Mouse (Mus musculus) embryonic facial prominence, embryonic 14.5 days (tissue): ENCODE results near the gene Ttll5. TPM values are rescaled to one million over a fixed set of nuclear protein-coding genes. Genes with fewer than 3 reads are reported as not detected.

Experiments used
- ATAC-seq: fragments of 200-750 bp; cut with Nextera tagmentation; 2 replicates; pipeline ENCODE4 v1.8.0; 2017; ENCODE audit warnings: low read depth, moderate number of reproducible peaks, moderate TSS enrichment
- DNase-seq: peaks from one replicate; pipeline ENCODE4 v3.0.0-alpha.2; 2015; ENCODE audit warnings: low spot score
- H3K27ac ChIP-seq: fragments of 300-500 bp; sonication (generic); replicated peaks from 2 replicates; pipeline ENCODE4 v1.5.1; 2014; ENCODE audit warnings: low read depth, mild to moderate bottlenecking, low read length, moderate library complexity
- H3K27me3 ChIP-seq: fragments of 300-500 bp; sonication (generic); replicated peaks from 2 replicates; pipeline ENCODE4 v1.6.1; 2014; ENCODE audit warnings: low read length; ENCODE audit not compliant: control insufficient read depth, insufficient read depth
- H3K36me3 ChIP-seq: fragments of 300-500 bp; sonication (generic); 2 replicates; pipeline ENCODE4 v1.6.1; 2014; ENCODE audit warnings: low read length, mixed read lengths; ENCODE audit not compliant: control insufficient read depth, insufficient read depth
- H3K4me1 ChIP-seq: fragments of 300-500 bp; sonication (generic); 2 replicates; pipeline ENCODE4 v1.6.1; 2014; ENCODE audit warnings: antibody characterized with exemption, low read length; ENCODE audit not compliant: control insufficient read depth, insufficient read depth
- H3K4me2 ChIP-seq: fragments of 300-500 bp; sonication (generic); 2 replicates; pipeline ENCODE4 v1.6.1; 2014; ENCODE audit warnings: low read depth, mild to moderate bottlenecking, low read length, moderate library complexity, mixed read lengths
- H3K4me3 ChIP-seq: fragments of 300-500 bp; sonication (generic); 2 replicates; pipeline ENCODE4 v1.5.1; 2014; ENCODE audit warnings: low read depth, mild to moderate bottlenecking, low read length
- H3K9ac ChIP-seq: fragments of 300-500 bp; sonication (generic); 2 replicates; pipeline ENCODE4 v1.6.1; 2014; ENCODE audit warnings: low read depth, mild to moderate bottlenecking, low read length, moderate library complexity, mixed read lengths
- H3K9me3 ChIP-seq: fragments of 300-500 bp; sonication (generic); 2 replicates; pipeline ENCODE4 v1.6.1; 2016; ENCODE audit warnings: low read length; ENCODE audit not compliant: control insufficient read depth
- WGBS: fragments of 180-500 bp; shearing (Covaris S2); extraction: QIAGEN DNeasy Blood & Tissue Kit; methylation state at CpG from one replicate; pipeline ENCODE4 v1.1.7; 2014; 5-methylcytosine and 5-hydroxymethylcytosine counted together
- polyA plus RNA-seq: library from polyadenylated mRNA; unstranded; fragments of >200 nt; fragmentation: Nextera tagmentation; extraction: Ambion mirVana; gene quantifications from 2 replicates; pipeline ENCODE4 v1.2.1, GENCODE M21; 2014

The Ttll5 gene
- polyA plus RNA-seq, 1 experiment from 2014 or later: 12.4 TPM

DNA sequence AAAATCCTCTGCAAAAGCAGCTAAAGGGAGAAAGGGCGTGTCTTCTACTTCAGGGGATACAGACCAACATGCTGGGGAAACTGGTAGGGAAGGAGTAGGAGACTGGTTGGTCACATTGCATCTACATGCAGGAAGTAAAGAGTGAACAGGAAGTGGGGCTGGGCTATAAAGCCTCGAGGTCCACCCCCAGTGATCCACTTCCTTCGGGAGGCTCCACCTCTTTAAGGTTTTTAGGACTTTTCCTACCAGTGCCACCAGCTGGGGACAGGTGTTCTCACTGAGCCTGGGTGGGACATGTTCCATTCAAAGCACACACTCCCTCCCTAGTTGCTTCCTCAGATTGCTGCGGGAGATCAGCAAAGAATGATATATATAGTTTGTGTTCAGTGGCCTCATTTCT lies 29.4 kb downstream of the Ttll5 start:
- Histone ChIP-seq H3K4me3 (no peak overlapping the region), H3K27me3 (no peaks in the 10 kb centered on the region), H3K36me3 (peaks cover 13% of the 10 kb centered on the region; the same call in 1 of the 2 replicates), H3K4me2 (no peak overlapping the region), H3K9ac (no peak overlapping the region), H3K4me1 (0 out of 2 replicates have a peak, but pooled peaks cover 3% of the 10 kb centered on the region), H3K27ac (no peak overlapping the region), H3K9me3 (no peaks in the 10 kb centered on the region)
- DNase-seq (no peak), ATAC-seq (no peak)
- WGBS: 88% methylated on average over 4 of the region's 4 CpGs

DNA sequence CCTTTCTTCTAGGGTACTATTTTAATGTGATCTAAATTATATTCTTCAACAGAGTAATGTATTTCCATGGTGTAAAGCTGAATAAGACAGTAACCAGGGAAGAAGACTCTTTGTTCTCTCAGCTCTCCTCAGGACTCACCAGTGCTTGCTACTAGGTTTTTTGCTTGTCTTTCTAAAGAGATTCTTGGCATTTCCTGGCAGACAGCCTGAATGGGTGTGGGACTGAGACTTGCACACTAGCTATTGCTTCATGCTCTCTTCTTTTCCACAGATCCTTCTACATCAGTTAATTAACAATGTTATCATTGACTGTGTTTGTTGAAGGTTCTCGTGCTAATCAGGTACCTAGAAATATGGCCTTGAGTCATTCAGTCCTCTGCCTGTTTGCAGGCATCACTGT lies 29.8 kb downstream of the Ttll5 start:
- ATAC-seq (no peak), DNase-seq (peak; percentile 24)
- Histone ChIP-seq H3K27ac (no peak overlapping the region), H3K4me2 (no peak overlapping the region), H3K4me3 (no peak overlapping the region), H3K9me3 (no peaks in the 10 kb centered on the region), H3K36me3 (peaks cover 9% of the 10 kb centered on the region; the same call in 1 of the 2 replicates), H3K27me3 (no peaks in the 10 kb centered on the region), H3K4me1 (0 out of 2 replicates have a peak, but pooled peaks cover 3% of the 10 kb centered on the region), H3K9ac (no peak overlapping the region)
- 84% methylated on average over 1 of the region's 1 CpGs for WGBS

DNA sequence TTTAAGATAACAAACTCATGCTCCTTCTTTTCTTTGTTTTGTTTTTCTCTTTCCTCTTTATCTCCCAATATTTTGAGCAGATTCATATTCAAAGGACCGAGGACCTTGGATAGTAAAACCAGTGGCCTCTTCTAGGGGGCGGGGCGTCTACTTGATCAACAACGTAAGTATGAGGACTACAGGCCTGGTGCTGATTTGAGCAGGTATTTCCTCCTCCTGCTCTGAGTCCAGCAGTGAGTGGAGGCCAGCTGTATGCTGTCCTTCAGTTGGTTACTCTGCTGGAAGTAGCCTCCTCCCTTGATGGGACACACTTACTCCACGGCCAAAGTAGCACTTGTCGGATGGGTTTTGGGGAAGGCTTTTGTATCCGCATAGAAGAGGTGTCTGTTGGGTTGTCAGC lies 32.8 kb downstream of the Ttll5 start:
- H3K4me2 ChIP-seq: no peak overlapping the region
- WGBS: 88% methylated on average over 7 of the region's 7 CpGs
- H3K4me3 ChIP-seq: no peak overlapping the region
- H3K9ac ChIP-seq: no peak overlapping the region
- no peak overlapping the region for H3K27ac ChIP-seq
- peaks cover 13% of the 10 kb centered on the region; the same call in 1 of the 2 replicates for H3K36me3 ChIP-seq
- no peak for ATAC-seq
- DNase-seq: no peak
- H3K27me3 ChIP-seq: no peaks in the 10 kb centered on the region
- no peaks in the 10 kb centered on the region for H3K9me3 ChIP-seq
- peaks cover 4% of the 10 kb centered on the region; the same call in 1 of the 2 replicates for H3K4me1 ChIP-seq

DNA sequence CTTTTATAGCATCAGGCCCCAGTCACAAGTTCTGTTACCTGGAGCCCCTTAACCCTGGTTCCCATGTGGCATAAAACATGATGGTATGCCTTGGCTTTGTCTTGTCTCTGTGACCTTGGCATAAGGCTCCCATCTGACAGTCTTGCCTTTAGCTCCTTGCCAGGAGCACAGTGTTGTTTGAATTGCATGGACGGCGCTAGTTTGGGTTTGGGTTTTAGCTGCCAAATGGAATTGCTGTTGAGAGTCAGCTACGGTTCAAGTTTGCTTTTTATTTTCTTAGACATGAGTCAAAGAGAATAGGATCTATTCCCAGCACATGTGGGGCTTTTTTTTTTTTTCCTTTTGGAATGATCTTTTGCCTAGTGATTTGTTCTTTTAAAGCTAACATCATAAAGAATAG lies 34.7 kb downstream of the Ttll5 start:
- Histone ChIP-seq H3K36me3 (0 out of 2 replicates have a peak, but pooled peaks cover 11% of the 10 kb centered on the region), H3K27ac (peak overlapping the region; percentile 57), H3K4me3 (no peak overlapping the region), H3K4me1 (peaks cover 7% of the 10 kb centered on the region; the same call in 1 of the 2 replicates), H3K9ac (no peak overlapping the region), H3K9me3 (no peaks in the 10 kb centered on the region), H3K27me3 (no peaks in the 10 kb centered on the region), H3K4me2 (no peak overlapping the region)
- peak; percentile 68 for DNase-seq
- 64% methylated on average over 3 of the region's 3 CpGs for WGBS
- ATAC-seq: no peak

DNA sequence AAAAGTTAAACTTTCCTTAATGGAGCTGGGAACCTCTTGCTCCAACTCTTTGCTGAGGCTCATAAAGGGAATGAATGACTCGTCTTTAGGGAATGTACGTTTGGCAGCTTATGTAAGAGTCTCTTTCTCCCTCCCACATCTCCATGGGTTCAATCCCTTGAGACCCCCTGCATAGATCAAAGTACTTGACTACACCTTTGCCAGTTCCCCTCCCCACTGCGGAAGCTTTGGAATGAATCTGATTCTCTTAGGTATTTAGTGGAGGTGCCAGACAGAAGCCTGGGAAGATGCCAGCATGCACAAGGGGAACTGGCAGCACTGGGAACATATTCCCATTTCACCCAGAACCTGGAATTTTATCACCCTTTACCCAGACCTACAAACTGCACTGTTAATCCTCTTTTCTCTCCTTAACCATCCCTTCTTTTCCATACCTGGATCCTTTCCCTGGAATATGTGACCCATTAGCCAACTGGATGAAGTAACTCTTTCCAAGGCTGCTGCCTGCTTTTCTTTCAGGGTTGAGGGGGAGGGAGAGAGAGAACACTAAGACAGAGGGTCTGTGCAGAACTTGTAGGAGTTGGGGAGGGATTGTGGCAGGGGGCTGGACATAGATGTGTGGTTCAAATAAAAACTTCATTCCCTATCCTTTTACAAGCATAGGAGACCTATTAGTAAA lies 35.2 kb downstream of the Ttll5 start:
- no peak overlapping the region for H3K9ac ChIP-seq
- no peak overlapping the region for H3K4me2 ChIP-seq
- no peaks in the 10 kb centered on the region for H3K9me3 ChIP-seq
- peaks cover 11% of the 10 kb centered on the region; the same call in 1 of the 2 replicates for H3K36me3 ChIP-seq
- ATAC-seq (0 out of 2 replicates have a peak, but pooled peaks have one; percentile 30), DNase-seq (peak; percentile 77)
- peaks cover 7% of the 10 kb centered on the region; the same call in 1 of the 2 replicates for H3K4me1 ChIP-seq
- H3K27ac ChIP-seq: peak overlapping the region; percentile 57; the same call in 1 of the 2 replicates
- H3K4me3 ChIP-seq: no peak overlapping the region
- H3K27me3 ChIP-seq: no peaks in the 10 kb centered on the region
- 32% methylated on average over 3 of the region's 3 CpGs for WGBS

DNA sequence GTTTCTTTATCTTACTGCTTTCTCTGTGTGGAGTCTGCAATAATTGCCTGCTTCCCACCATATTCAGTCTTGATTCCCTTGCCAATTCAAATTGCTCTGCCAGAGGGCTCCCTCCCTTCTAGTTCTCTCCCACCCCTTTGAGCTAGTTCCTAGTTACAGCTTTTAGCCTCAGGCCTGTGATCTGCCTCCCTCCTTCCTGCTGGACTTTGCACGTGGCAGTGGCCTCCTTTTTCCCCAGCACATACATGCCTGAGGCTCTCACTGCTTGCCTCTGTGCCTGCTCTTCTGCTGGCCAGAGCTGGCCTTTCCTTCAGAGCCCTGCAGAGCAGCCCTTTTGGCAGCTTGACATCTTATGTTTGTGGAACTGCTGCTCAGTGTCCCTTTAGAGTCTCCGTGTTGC lies 38.1 kb downstream of the Ttll5 start:
- DNase-seq (no peak), ATAC-seq (no peak)
- Histone ChIP-seq H3K4me3 (no peak overlapping the region), H3K27ac (peak overlapping the region; percentile 30; the same call in 1 of the 2 replicates), H3K9ac (peak overlapping the region; percentile 42), H3K4me2 (no peak overlapping the region), H3K4me1 (peaks cover 7% of the 10 kb centered on the region; the same call in 1 of the 2 replicates), H3K36me3 (peaks cover 8% of the 10 kb centered on the region; the same call in 1 of the 2 replicates), H3K27me3 (no peaks in the 10 kb centered on the region), H3K9me3 (no peaks in the 10 kb centered on the region)
- 31% methylated on average over 2 of the region's 2 CpGs for WGBS

DNA sequence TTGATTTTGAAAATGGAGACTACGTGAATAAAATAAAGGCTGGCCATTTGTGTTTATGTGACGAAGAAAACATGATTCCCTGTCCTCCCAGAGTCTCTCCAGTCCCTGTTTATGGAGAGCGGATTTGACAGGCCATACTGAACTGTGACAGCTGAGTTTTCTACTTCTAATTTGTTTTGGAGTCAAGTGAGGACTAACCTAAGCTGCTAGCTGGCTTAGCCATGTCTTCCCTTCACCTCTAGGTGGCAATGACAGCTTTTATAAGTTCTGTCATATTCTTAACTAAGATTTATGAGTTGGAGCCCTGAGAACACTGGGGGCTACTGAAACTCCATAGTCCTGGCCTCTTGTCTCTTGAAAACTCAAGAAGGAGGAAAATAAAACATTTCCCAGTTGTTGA lies 41.1 kb downstream of the Ttll5 start:
- H3K4me2 ChIP-seq: no peak overlapping the region
- H3K27ac ChIP-seq: no peak overlapping the region
- H3K36me3 ChIP-seq: peaks cover 7% of the 10 kb centered on the region; the same call in 1 of the 2 replicates
- no peaks in the 10 kb centered on the region for H3K9me3 ChIP-seq
- 75% methylated on average over 3 of the region's 3 CpGs for WGBS
- H3K4me1 ChIP-seq: peaks cover 10% of the 10 kb centered on the region; the same call in 1 of the 2 replicates
- H3K4me3 ChIP-seq: no peak overlapping the region
- DNase-seq: peak; percentile 85
- H3K9ac ChIP-seq: no peak overlapping the region
- H3K27me3 ChIP-seq: no peaks in the 10 kb centered on the region
- 0 out of 2 replicates have a peak, but pooled peaks have one; percentile 5 for ATAC-seq

DNA sequence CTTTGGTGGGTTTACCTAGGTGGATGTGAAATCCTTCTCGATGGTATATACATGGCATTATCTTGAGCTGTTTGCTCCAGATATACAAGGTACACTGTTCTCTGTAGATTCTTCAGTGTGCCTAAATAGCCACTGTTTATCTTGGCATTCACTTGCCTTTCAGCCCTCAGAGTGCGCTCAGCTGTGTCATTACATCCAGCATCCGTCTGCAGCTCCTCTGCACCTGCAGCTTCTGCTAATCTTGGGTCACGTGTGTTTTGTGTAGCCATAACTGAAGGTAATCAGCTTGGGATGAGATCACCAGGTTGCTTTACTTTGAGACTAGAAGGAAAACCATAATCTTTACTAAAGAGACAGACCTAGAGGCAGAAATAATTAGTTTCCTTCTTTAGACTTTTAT lies 42.2 kb downstream of the Ttll5 start:
- no peaks in the 10 kb centered on the region for H3K9me3 ChIP-seq
- peaks cover 3% of the 10 kb centered on the region; the same call in 1 of the 2 replicates for H3K36me3 ChIP-seq
- DNase-seq (peak; percentile 32), ATAC-seq (no peak)
- H3K4me1 ChIP-seq: peaks cover 10% of the 10 kb centered on the region; the same call in 1 of the 2 replicates
- no peaks in the 10 kb centered on the region for H3K27me3 ChIP-seq
- 64% methylated on average over 4 of the region's 4 CpGs for WGBS
- H3K4me3 ChIP-seq: no peak overlapping the region
- H3K27ac ChIP-seq: no peak overlapping the region
- H3K4me2 ChIP-seq: no peak overlapping the region
- H3K9ac ChIP-seq: no peak overlapping the region
